Mouse (Mus musculus) c-Kit-positive CD71-positive TER-119-negative erythroid progenitor cells, embryonic 14.5 days (primary cell): ENCODE measurements around the gene Cd200r2.
"Not testable (repeated sequence)": the region's sequence is repeated elsewhere in the genome, so short reads cannot be mapped to it uniquely, and the experiment has no call there.

Experiments
- DNase-seq: peaks from one replicate; pipeline ENCODE4 v3.0.0-alpha.2; 2013; ENCODE audit warnings: low read depth

The Cd200r2 gene

DNA sequence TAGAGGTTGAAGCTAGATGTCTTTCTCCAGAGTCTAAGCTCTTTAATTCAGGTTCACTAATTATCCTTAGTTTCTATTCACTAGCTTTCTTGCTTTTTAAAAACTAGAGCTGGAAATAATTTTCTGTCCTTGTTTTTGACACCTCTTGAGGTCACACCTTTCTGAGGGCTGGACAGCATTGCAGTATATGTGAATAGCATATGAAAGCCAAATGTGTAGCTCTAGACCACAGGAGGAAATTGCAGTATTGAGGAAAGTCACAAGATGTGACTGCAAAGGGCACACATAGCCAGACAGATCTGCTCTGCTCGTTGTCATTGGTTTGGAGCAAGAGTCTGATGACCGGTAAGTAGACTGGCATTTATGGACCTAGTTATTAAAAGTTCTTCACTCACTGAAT is at the start of gene Cd200r2:
Cd200r2 (plus strand) TSS at position 301 of the 400 bp plus-strand sequence.
- DNase-seq: no peak

DNA sequence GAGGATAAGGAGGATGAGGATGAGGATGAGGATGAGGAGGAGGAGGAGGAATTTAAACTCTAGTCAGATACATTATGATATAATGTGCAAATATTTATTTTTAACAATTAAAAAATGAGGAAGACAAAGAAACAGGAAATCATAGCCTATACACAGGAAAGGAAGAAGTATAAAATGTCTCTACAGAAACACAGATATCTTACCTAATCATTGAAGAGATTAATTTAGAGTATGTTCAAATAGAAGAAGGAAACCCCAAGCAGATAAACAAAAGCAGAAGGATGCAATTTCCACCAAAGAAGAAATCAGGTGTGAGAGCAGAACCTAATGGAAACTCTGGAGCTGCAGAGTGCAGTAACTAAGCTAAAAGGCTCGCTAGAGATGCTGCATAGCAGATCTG is 48.9 kb upstream of the Cd200r2 start:
- DNase-seq: no peak

DNA sequence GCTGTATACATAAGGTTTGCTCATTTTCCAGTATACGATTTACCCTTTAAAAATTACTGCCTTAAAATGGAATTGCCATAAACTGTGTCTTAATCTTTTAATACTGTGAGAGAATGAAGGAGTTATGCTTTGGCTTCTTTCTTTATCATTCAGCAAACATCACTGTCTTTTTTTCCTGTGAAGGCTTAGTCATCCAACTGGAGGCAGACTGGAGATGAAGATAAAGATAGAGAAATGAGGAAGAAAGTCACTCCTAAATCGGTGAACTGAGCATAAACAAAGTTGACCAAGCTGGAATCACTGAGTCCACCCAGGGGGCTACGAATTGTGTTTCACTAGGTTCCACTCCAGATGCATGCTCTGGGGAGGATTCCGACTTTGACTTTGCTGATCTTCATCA is 46.4 kb upstream of the Cd200r2 start:
- no peak for DNase-seq

DNA sequence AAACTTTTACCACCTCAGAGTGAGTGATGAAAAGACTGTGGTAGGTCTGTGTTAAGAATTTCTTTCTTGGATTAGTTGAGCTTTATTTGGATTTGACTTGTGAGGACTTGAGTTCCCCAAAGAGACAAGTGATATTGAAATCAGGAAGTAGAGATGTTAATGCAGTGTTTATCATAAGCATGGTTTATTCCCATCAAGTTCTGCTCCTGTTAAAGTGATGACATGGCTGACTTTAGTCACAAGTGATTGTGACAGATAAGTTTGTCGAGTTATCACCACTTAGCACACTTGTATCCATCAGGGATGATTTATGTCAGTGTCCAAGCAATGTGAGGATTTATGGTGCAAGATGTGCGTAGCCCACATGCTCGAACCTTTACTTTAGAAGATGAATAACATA is 34.6 kb upstream of the Cd200r2 start:
- DNase-seq: no peak

DNA sequence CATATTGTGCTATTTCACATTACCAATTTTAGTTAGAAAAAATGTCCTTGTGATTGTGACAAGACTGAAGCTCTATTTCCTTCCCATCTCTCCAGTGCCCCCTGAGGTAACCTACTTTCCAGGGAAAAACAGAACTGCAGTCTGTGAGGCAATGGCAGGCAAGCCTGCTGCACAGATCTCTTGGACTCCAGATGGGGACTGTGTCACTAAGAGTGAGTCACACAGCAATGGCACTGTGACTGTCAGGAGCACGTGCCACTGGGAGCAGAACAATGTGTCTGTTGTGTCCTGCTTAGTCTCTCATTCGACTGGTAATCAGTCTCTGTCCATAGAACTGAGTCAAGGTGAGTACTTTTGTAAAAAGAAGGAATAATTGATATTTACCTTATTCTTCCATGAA is 33.7 kb upstream of the Cd200r2 start:
- not testable (repeated sequence) for DNase-seq

DNA sequence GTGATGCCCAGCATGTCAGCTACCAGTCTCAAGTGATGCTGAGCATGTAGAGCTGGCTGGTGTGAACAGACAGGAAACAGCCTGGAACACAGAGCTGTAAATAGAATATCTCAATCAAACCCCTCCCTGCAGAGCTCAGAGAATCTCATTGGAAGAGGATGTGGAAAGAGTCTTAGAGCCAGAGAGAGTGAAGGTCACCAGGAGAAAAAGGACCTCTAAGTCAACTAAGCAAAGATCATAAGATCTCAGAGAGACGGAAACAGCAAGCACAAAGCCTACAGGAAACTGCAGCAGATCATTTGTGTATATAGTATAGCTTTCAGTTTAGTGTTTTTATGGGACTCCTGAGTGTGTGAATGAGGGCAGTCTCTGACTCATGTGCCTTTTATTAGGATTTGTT is 8.3 kb downstream of the Cd200r2 start:
- DNase-seq: no peak

DNA sequence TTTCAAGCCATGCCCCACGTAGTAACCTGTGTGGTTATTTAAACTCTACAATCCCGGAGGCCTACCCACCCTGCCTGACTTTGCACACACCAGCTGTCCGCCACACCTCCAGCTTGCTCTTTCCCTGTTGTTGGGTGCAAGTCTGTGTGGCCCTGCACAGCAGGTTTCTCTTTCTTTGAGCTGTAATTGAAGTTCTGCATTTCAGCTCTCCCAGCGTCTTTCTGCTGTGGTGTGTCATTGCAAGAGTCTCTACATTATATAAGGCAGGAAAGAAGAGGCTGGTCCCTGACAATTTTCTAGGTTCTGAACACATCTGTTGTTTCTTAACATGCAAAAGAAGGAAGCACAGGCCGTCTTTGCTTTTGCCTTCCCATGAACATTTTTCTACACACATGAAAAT is 9.7 kb downstream of the Cd200r2 start:
- DNase-seq: no peak

DNA sequence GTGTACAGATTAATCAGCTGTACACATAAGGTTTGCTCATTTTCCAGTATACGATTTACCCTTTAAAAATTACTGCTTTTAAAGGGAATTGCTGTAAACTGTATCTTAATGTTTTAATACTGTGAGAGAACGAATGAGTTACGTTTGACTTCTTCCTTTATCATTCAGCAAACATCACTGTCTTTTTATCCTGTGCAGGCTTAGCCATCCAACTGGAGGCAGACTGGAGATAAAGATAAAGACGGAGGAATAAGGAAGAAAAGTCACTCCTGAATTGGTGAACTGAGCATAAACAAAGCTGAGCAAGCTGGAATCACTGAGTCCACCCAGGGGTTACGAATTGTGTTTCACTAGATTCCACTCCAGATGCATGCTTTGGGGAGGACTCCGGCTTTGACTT is 10.7 kb downstream of the Cd200r2 start:
- no peak for DNase-seq

DNA sequence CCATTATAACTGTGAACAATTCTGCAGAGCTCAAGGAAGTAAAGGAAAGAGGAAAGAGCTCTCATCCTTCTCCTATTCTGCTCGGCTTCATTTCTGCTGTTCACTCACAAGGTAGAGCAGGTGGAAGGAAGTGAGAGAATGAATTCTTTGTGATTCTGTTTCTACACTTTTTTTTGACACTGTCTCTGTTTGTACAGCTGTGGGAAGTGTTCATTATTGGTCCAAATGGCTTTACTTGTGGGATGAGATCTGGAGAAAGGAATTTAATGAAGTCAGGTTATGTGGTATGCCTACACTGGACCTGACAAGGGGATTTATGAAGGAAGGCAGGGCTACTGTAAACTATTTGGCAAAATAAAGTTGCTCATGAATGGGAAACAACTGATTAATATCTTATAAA is 23.9 kb downstream of the Cd200r2 start:
- DNase-seq: no peak

DNA sequence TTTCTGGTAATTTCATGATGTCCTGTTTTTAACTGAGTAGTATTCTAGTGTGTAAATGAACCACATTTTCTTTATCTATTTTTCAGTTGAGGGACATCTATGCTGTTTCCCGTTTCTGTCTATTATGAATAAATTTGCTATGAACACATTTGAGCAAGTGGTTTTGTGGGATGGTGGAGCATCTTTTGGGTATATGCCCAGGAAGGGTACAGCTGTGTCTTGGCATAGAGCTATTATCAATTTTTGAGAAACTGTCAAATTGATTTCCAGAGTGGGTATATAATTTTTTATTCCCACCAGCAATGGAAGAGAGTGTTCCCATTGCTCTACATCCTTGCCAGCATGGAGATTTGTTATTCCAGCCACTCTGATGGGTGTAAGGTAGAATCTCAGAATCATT is 65.1 kb downstream of the Cd200r2 start:
- DNase-seq: no peak

DNA sequence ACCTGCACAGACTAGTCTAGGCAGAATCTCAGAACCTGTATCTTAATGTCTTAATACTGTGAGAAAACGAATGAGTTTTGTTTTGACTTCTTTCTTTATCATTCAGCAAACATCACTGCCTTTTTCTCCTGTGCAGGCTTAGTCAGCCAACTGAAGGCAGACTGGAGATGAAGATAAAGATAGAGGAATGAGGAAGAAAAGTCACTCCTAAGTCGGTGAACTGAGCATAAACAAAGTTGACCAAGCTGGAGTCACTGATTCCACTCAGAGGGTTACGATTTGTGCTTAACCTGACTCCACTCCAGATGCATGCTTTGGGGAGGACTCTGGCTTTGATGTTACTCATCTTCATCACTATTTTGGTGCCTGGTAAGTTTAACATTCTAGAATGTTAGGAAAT is 76.6 kb downstream of the Cd200r2 start, which contains the start of gene Cd200r3:
Cd200r3 (plus strand) TSS at position 211 of the 400 bp plus-strand sequence.
- DNase-seq: no peak

DNA sequence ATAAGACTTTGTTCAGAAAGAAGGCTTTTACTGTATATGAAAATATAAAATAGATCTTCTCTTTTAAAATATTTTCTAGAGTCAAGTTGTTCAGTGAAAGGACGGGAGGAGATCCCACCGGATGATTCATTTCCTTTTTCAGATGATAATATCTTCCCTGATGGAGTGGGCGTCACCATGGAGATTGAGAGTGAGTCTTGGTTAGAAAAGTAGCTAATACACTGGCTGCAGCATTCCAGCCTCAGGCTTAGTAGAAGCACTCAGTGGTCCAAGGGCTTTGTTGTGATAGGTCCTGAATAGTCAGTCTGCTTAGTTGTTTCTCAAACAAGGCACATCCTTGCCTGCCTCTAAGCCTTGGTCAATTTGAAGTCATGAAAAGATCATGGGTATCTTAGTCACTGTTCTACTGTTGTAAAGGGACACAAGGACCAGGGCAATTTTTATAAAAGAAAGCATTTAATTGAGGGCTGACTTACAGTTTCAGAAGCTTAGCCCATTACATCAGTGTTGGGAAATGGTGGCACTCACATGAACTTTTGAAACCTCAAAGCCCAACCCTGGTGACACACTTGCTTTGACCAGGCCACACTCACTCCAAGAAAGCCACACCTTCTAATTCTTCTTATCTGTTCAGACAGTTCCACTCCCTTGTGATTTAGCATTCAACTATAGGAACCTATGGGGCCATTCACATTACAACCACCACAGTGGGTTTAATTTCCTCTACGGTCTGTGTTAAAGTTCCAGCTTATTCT is 84.6 kb downstream of the Cd200r2 start:
- no peak for DNase-seq

DNA sequence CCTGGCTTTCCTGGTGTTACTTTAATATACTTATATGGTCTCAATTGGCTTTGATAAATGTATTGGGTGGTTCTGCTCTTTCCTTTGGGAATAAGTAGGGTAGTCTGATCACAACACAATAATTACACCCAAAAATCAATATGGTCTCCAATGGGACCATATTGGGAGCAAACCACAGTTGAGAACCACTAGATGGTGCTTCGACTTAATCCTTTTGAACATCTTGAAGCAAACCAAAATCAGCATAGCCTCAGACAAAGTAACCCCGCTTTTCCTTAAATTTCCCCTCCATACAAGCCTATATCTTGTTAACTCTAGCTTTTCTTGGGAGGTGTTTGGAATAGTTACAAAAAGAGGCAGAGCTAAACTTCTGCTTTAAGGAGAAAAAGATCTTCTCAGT is 95.4 kb downstream of the Cd200r2 start:
- no peak for DNase-seq

DNA sequence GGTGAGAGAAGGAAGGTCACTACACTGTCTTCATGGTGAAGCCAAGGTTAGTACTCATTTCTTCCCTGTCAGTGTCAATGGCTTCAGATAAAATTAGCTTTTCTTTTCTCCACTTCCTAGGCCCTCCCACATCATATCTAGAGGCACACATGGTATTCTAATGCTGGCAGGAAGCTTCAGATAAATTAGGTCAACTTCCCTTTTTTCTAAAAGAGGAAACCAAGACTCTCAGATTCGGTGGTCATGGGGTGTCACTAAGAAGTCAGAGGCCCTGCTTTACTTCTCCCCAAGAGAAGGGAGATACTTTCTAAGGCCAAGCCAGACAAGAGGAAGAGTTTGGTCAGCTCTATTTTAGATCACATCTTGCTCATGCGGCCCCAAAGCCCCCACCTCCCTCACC is 95.9 kb downstream of the Cd200r2 start:
- peak; percentile 7 for DNase-seq

DNA sequence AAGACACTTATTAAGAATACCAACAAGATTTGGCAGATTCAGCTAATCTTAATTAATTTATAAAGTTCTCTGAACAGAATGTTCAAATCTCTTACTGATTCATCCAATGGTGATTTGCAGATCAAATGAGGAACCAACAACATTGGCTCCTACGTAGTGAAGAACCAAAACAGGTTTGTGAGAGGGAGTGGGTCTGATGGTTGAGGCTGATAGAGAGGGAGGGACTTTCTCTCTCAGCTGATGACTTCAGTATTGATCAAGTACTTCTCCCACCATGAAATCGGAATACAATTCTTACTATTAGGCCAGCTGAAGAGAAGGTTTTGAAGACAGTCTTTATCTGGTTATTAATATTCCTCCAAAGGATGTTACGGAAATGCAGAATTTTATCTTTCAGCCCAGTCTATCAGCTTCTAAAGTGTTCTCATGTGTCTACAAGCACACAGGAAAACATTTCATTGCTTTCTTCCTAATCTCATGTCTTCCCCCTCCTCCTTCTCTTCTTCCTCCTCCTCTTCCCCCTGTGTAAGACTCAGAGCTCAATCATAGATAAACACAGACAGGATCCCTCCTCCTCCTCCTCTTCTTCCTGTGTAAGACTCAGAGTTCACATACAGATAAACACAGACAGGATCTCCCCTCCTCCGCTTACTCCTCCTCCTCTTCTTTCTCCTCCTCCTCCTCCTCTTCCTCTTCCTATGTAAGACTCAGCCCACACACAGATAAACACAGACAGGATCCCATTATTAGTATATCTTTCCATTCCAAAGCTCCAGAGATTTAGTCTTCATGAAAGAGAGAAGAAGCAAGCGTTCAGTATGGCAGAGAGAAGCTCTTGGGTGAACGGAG is 97.9 kb downstream of the Cd200r2 start:
- no peak for DNase-seq

DNA sequence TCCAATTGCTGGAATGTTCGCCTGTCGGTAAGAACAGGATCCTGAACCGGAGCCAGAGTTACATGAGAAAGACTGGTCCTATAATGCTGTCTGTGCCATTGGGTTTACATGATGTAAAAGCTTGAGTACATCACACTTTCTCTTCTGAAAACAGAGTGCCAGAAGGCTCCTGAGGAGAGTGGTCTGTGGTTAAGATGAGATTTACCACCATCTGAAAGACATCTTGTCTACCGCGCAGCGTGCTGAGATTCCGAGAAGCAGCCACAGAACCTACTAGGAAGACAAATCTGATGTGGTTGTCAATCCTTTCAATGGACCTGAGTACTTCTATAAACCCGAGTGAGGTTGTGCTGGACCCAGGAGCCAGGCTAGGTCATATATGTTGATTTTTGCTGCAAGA is 98.5 kb downstream of the Cd200r2 start:
- DNase-seq: no peak
